Mouse (Mus musculus): ENCODE data around the gene Tmem218. TPM values are rescaled to one million over a fixed set of nuclear protein-coding genes. Genes with fewer than 3 reads are reported as not detected.

Gene Tmem218
- polyA plus RNA-seq (2016; fragmentation: Nextera tagmentation; extraction: Ambion mirVana): 16.7 and 19.2 TPM in 2 replicates

DNA sequence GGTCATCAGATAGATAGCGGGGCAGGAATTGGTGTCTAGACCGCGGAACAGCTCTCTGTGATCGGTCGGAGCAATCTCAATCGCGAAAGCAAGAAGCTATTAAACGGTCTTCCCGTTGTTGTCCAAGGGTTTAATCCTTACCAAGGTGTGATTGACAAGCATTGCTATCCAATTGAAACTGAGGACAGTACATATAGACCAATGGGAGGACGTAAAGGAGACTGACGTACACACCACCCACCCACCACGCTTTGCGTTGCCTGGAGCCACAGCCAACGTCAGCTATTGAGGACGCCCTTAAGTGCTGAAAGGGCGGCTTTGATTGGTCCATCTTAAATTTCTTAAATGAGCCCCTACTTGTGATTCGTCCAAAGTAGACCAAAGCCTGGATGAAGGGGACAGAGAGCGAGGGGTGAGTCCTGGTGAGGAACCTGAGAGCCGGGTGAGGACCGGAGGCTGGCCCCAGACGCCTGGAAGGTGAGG lies at the start of gene Tmem218:
Gene Tmem218, plus strand, starts transcription at position 295 of the 483 bp plus-strand sequence.
- H3K36me3 ChIP-seq: no peaks in the 10 kb centered on the region
- under 1% methylated on average over 21 of the region's 21 CpGs for WGBS

DNA sequence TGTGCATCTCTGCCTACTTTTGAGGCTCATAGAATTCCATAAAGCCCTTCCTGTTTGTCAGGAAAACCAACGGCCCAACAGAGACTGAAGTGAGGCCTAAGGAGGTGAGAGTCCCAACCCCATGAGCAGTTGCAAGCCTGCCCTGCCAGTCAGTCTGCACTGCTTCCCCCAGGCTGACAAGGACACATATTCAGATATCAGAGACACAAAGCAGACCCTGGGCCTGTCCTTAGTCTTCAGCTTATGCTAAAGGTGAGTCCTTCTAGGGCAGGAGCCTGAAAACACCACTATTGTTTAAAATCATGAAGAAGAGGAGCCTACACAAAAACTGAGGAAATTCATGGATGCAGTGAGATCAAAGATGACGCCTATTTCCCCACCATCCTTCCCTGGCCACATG lies 47.3 kb upstream of the Tmem218 start:
- no peaks in the 10 kb centered on the region for H3K27me3 ChIP-seq (ENCODE audit: low read depth, poor library complexity, severe bottlenecking)
- 92% methylated on average over 2 of the region's 2 CpGs for WGBS
- DNase-seq (ENCODE audit: low spot score): no peak
- H3K4me1 ChIP-seq: peaks cover 22% of the 10 kb centered on the region
- H3K9me3 ChIP-seq (replicated peaks): no peaks in the 10 kb centered on the region
- no peak overlapping the region for H3K4me3 ChIP-seq
- no peak overlapping the region for H3K27ac ChIP-seq (replicated peaks)
- no peaks in the 10 kb centered on the region for H3K36me3 ChIP-seq

More for the DNA sequence above, at the start of gene Tmem218:
- Histone ChIP-seq H3K9me3 (replicated peaks) (no peaks in the 10 kb centered on the region), H3K27me3 (ENCODE audit: low read depth, poor library complexity, severe bottlenecking) (no peaks in the 10 kb centered on the region), H3K27ac (replicated peaks) (peak within 1 kb of the TSS; percentile 93), H3K4me1 (peaks cover 31% of the 10 kb centered on the region), H3K4me3 (peak within 1 kb of the TSS; percentile 76)
- DNase-seq (ENCODE audit: low spot score): peak; percentile 93

DNA sequence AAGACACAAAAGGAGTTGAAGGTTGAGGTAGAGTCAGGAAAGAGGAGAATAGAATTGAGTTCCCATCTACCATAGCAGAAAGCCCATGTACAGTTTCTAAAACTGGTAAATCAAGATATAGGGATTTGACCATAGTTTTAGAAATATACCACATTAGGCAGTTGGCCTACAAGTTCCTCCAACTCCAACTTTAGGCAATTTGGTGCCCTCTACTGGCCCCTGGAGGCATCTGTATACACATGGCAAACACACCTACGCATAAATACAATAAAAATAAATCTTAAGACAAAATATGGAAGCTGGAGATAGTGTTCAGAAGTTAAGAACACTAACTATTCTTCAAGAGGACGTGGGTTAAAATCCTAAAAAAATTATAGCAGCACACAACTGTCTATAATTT lies 41.1 kb upstream of the Tmem218 start:
- Histone ChIP-seq H3K9me3 (replicated peaks) (no peaks in the 10 kb centered on the region), H3K27ac (replicated peaks) (no peak overlapping the region), H3K27me3 (ENCODE audit: low read depth, poor library complexity, severe bottlenecking) (no peaks in the 10 kb centered on the region), H3K4me1 (peaks cover 7% of the 10 kb centered on the region; the same call in 1 of the 2 replicates), H3K4me3 (no peak overlapping the region), H3K36me3 (no peaks in the 10 kb centered on the region)
- DNase-seq (ENCODE audit: low spot score): peak; percentile 12
- 75% methylated on average over 2 of the region's 2 CpGs for WGBS

DNA sequence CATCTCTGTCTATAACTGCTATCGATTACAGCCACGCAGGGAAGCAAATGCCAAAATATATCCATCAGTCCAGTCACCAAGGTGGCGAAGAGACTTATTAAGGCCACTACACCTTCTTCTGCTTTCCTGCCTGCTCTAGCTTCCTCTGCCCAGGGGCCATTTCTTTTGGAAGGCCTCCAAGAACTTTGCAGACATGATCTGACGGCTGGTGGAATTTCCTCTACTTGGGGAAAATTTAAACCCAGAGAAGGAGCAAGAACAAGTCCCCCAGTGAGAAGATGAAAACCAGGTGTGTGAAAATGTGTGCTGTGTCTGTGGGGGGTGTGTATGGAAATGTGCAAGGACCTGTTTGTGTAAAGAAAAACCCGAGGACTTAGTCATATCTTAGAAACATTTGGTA lies 34.6 kb upstream of the Tmem218 start:
- Histone ChIP-seq H3K27me3 (ENCODE audit: low read depth, poor library complexity, severe bottlenecking) (peaks cover 15% of the 10 kb centered on the region), H3K4me3 (no peak overlapping the region), H3K27ac (replicated peaks) (no peak overlapping the region), H3K9me3 (replicated peaks) (no peaks in the 10 kb centered on the region), H3K4me1 (peaks cover 36% of the 10 kb centered on the region), H3K36me3 (no peaks in the 10 kb centered on the region)
- 78% methylated on average over 5 of the region's 5 CpGs for WGBS
- DNase-seq (ENCODE audit: low spot score): no peak

DNA sequence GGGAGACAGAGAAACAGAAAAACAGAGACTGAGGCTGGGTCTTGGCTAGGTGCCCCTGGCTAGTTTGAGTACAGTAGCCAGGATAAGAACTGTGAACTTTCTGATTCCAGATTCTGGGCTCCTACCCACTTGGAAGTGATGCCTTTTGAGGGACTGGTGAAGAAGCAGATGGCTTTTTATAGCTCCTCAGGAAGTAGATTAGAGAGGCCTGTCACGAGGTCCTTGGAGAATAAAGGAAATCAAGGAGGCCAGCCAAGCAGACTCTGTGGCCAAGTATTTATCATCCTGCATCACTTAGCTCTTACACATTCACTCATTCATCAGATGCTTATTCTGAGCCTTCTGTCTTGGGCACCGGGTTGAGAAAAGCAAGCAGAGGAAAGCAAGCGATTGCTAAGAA lies 32.0 kb upstream of the Tmem218 start:
- WGBS: 87% methylated on average over 3 of the region's 3 CpGs
- Histone ChIP-seq H3K36me3 (no peaks in the 10 kb centered on the region), H3K9me3 (replicated peaks) (no peaks in the 10 kb centered on the region), H3K27ac (replicated peaks) (0 out of 2 replicates have a peak overlapping the region, but pooled peaks have one; percentile 24), H3K4me3 (no peak overlapping the region), H3K27me3 (ENCODE audit: low read depth, poor library complexity, severe bottlenecking) (peaks cover 15% of the 10 kb centered on the region), H3K4me1 (peaks cover 57% of the 10 kb centered on the region)
- no peak for DNase-seq (ENCODE audit: low spot score)

DNA sequence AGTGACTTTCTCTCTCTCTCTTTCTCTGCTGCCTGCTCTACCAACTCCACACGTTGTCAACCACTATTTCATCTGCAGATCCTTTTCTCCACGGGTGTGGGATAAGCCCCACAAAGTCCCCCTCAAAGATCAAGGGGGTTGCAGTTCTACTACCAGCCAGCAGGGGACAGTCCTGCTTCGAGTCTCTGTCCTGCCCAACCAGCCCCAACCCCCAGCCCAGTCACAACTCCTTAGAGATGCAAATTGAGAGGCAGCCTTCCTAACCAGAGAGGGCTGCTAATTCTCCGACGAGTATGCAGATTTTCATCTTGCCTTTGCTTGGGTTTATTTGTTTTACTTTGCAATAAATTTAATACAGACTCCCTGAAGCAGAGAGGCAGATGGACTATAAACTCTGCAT lies 30.9 kb upstream of the Tmem218 start:
- Histone ChIP-seq H3K27ac (replicated peaks) (peak overlapping the region; percentile 86), H3K27me3 (ENCODE audit: low read depth, poor library complexity, severe bottlenecking) (peaks cover 15% of the 10 kb centered on the region), H3K4me3 (peak overlapping the region; percentile 35), H3K4me1 (peaks cover 64% of the 10 kb centered on the region), H3K9me3 (replicated peaks) (no peaks in the 10 kb centered on the region), H3K36me3 (no peaks in the 10 kb centered on the region)
- DNase-seq (ENCODE audit: low spot score): peak; percentile 82
- 0% methylated on average over 5 of the region's 5 CpGs for WGBS

DNA sequence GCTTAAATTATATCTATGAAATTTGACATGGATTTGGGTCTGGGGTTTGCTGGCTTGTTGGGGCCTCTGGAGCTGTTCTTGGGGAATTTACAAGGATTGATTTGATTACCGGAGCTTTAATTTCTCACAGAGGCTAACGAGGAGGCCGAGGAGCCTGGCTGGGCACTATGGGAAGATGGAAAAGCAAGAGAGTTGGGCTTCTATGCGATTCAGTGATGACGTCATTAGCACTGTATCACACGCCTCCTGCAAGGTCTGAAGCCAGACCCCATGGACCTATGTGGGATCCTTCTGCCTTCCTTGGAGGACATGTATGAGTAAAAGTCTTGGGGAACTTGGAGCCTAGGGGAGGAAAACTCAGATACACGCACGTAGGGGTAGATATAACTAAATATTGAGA lies 30.5 kb upstream of the Tmem218 start:
- peak; percentile 31 for DNase-seq (ENCODE audit: low spot score)
- Histone ChIP-seq H3K9me3 (replicated peaks) (no peaks in the 10 kb centered on the region), H3K4me3 (peak overlapping the region; percentile 35), H3K27me3 (ENCODE audit: low read depth, poor library complexity, severe bottlenecking) (peaks cover 15% of the 10 kb centered on the region), H3K27ac (replicated peaks) (peak overlapping the region; percentile 86), H3K4me1 (peaks cover 65% of the 10 kb centered on the region), H3K36me3 (no peaks in the 10 kb centered on the region)
- WGBS: 36% methylated on average over 8 of the region's 8 CpGs

DNA sequence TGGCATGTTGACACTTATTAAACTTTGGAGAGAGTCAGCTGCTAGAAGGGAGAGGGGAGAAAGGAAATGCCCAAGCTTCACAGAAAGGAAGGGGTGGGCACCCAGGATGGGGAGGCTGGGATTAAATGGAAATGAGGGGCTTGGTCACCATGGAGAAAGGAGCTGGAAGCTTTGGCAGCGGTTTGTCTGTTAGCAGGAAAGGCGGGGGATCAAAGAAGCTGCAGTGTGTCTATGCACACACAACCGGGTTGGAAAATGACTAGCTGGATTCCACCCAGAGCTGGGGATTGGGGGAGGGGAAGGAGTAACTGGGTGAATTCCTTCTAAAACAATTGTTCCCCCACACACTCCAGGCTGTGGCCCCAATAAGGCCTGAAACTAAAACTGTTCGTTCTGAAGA lies 29.1 kb upstream of the Tmem218 start:
- H3K27ac ChIP-seq (replicated peaks): peak overlapping the region; percentile 86
- no peaks in the 10 kb centered on the region for H3K9me3 ChIP-seq (replicated peaks)
- peaks cover 15% of the 10 kb centered on the region for H3K27me3 ChIP-seq (ENCODE audit: low read depth, poor library complexity, severe bottlenecking)
- peaks cover 73% of the 10 kb centered on the region for H3K4me1 ChIP-seq
- peak; percentile 84 for DNase-seq (ENCODE audit: low spot score)
- 4% methylated on average over 4 of the region's 4 CpGs for WGBS
- H3K4me3 ChIP-seq: peak overlapping the region; percentile 14
- no peaks in the 10 kb centered on the region for H3K36me3 ChIP-seq

DNA sequence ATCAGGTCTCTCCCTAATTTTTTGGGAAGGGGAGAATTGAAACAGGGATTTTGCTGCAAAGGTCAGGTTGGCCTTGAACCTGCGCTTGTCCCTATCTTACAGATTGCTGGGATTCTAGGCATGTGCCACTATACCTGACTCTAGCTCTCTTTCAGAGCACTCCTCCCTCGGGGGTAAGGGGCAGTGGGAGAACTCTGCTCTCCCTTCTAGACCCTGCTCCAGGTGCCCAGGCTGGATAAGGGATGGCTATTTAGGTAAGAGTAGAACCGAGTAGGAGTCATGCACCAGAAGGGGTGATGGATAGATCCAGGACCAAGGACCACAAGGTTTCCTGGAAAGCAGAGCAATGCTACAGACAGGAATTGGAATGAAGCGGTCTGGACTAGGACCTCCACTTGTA lies 28.4 kb upstream of the Tmem218 start:
- DNase-seq (ENCODE audit: low spot score): no peak
- H3K27ac ChIP-seq (replicated peaks): peak overlapping the region; percentile 86
- H3K4me1 ChIP-seq: peaks cover 73% of the 10 kb centered on the region
- H3K27me3 ChIP-seq (ENCODE audit: low read depth, poor library complexity, severe bottlenecking): peaks cover 15% of the 10 kb centered on the region
- no peaks in the 10 kb centered on the region for H3K36me3 ChIP-seq
- WGBS: 84% methylated on average over 4 of the region's 4 CpGs
- H3K9me3 ChIP-seq (replicated peaks): no peaks in the 10 kb centered on the region
- 0 out of 2 replicates have a peak overlapping the region, but pooled peaks have one; percentile 14 for H3K4me3 ChIP-seq

DNA sequence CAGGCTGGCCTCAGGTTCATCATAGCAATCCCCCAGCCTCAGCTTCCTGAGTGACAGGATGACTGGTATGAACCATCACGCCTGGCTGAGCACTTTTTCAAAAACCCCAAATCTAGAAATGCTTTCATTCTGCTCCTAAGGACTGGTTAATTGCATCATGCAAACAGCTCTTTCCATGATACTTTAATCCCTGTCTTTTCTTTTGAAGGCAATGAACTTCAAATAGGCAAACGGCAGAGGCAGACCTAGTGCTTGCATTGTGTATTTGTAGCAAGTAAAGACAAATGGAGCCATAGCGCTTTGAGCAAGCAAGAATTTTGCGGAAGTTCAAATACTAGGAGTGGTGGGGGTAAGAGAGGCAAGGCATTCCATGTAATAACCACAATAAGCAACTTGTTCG lies 26.4 kb upstream of the Tmem218 start:
- Histone ChIP-seq H3K27me3 (ENCODE audit: low read depth, poor library complexity, severe bottlenecking) (peaks cover 3% of the 10 kb centered on the region), H3K4me1 (peaks cover 68% of the 10 kb centered on the region), H3K27ac (replicated peaks) (peak overlapping the region; percentile 86), H3K36me3 (no peaks in the 10 kb centered on the region), H3K9me3 (replicated peaks) (no peaks in the 10 kb centered on the region), H3K4me3 (no peak overlapping the region)
- WGBS: 53% methylated on average over 5 of the region's 5 CpGs
- no peak for DNase-seq (ENCODE audit: low spot score)

DNA sequence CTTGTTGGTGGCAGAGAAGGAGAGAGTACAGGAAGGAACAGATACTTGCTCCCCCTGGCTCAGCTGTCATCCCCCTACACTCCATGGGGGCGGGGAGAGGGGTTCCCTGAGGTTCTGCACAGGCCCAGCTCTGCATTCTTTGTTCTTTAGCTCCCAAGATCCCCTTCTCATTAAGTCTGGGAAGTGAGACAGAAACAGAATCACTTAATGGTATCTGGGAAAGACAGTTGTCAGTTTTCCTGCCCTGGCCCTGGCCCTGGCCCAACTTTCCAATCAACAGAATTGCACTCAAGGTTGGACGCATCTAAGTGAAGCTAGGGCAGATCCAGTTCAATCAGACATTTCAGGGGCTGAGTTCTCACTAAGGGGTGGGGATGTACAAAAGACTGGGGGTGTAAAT lies 24.8 kb upstream of the Tmem218 start:
- H3K4me1 ChIP-seq: peaks cover 52% of the 10 kb centered on the region
- 78% methylated on average over 2 of the region's 2 CpGs for WGBS

DNA sequence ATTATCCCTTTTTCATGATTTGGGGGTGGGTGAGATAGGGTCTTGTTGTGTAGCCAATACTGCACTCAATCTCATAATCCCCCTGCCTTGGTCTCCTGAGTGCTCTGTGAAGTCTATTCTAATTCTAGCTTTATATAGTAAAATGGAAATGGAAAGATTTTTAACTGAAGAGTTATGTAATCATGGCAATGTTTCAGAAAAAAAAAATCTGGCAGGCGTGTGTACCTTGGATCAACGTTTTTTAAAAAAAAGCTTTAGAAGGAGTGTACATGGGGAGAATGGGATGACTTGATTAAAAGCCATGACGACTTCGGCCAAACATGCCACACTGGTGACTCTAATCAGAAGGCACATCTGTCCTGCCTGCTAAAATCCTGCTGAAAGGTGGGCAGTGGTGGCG lies 20.6 kb upstream of the Tmem218 start:
- Histone ChIP-seq H3K4me3 (no peak overlapping the region), H3K27ac (replicated peaks) (no peak overlapping the region), H3K4me1 (peaks cover 9% of the 10 kb centered on the region), H3K9me3 (replicated peaks) (peaks cover 7% of the 10 kb centered on the region; the same call in 1 of the 2 replicates), H3K36me3 (no peaks in the 10 kb centered on the region), H3K27me3 (ENCODE audit: low read depth, poor library complexity, severe bottlenecking) (no peaks in the 10 kb centered on the region)
- DNase-seq (ENCODE audit: low spot score): no peak
- WGBS: 94% methylated on average over 5 of the region's 5 CpGs

More for the DNA sequence above, 24.8 kb upstream of the Tmem218 start:
- no peaks in the 10 kb centered on the region for H3K9me3 ChIP-seq (replicated peaks)
- no peak overlapping the region for H3K4me3 ChIP-seq
- H3K27me3 ChIP-seq (ENCODE audit: low read depth, poor library complexity, severe bottlenecking): no peaks in the 10 kb centered on the region
- no peak for DNase-seq (ENCODE audit: low spot score)
- peak overlapping the region; percentile 63 for H3K27ac ChIP-seq (replicated peaks)
- no peaks in the 10 kb centered on the region for H3K36me3 ChIP-seq

DNA sequence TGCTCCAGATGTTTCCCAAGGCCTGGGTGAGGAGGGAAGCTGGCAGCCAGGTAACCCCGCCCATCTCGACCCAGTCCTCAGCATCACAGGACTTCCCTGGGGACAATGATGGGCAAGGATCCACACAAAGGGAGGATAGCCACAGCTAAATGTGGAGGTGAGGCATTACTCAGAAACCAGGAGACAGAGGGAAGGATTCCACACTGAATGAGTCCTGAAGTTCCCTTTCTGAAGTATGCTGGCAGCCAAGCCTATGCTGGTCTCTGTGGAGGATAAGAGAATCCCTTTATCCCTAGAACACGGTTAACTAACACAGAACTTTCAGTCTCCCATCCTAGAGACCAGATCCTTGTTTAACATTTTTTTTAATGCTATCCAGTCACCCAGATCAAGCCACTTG lies 20.0 kb upstream of the Tmem218 start:
- no peaks in the 10 kb centered on the region for H3K27me3 ChIP-seq (ENCODE audit: low read depth, poor library complexity, severe bottlenecking)
- H3K27ac ChIP-seq (replicated peaks): no peak overlapping the region
- H3K4me3 ChIP-seq: no peak overlapping the region
- no peak for DNase-seq (ENCODE audit: low spot score)
- peaks cover 7% of the 10 kb centered on the region; the same call in 1 of the 2 replicates for H3K9me3 ChIP-seq (replicated peaks)
- H3K36me3 ChIP-seq: no peaks in the 10 kb centered on the region
- H3K4me1 ChIP-seq: peaks cover 3% of the 10 kb centered on the region
- WGBS: 91% methylated on average over 3 of the region's 3 CpGs

Data from midbrain, embryonic 10.5 days (tissue).